Mouse (Mus musculus) left cerebral cortex, adult 11 months (tissue): Measurements from ENCODE around the gene P2ry12.
A peak's percentile ranks its signal among the peaks of the same experiment; 100 is the strongest.

Experiments used
- DNase-seq: peaks from one replicate; pipeline ENCODE4 v3.0.0; 2022; ENCODE audit warnings: low spot score

P2ry12 gene

GRCm38 (mm10) chr3:59262704-59263103 lies at the start of gene P2ry12:
Gene P2ry12 (minus strand): TSS chr3:59262871.
- DNase-seq, result no peak

- no peak for DNase-seq
Observed at GRCm38 (mm10) chr3:59305518-59305917, 42.8 kb upstream of the P2ry12 start.

- DNase-seq, result no peak
Observed at GRCm38 (mm10) chr3:59304944-59305343, 42.3 kb upstream of the P2ry12 start.

- no peak for DNase-seq
Observed at GRCm38 (mm10) chr3:59297653-59298052, 35.0 kb upstream of the P2ry12 start.

- no peak for DNase-seq
Observed at GRCm38 (mm10) chr3:59296563-59297130, 34.0 kb upstream of the P2ry12 start.

GRCm38 (mm10) chr3:59295699-59296562 lies 33.3 kb upstream of the P2ry12 start:
- DNase-seq, result no peak

GRCm38 (mm10) chr3:59293437-59294199 lies 30.9 kb upstream of the P2ry12 start:
- no peak for DNase-seq

- no peak for DNase-seq
Observed at GRCm38 (mm10) chr3:59290551-59290950, 27.9 kb upstream of the P2ry12 start.

- no peak for DNase-seq
Observed at GRCm38 (mm10) chr3:59278620-59279019, 15.9 kb upstream of the P2ry12 start.

- no peak for DNase-seq
Observed at GRCm38 (mm10) chr3:59278254-59278533, 15.5 kb upstream of the P2ry12 start.

- DNase-seq, result no peak
Observed at GRCm38 (mm10) chr3:59277502-59278253, 15.0 kb upstream of the P2ry12 start.

- no peak for DNase-seq
Observed at GRCm38 (mm10) chr3:59270811-59271210, 8.1 kb upstream of the P2ry12 start.

GRCm38 (mm10) chr3:59263988-59264387 lies 1.3 kb upstream of the P2ry12 start:
- no peak for DNase-seq

- no peak for DNase-seq
Observed at GRCm38 (mm10) chr3:59263417-59263816, 746 bp upstream of the P2ry12 start.

GRCm38 (mm10) chr3:59261709-59262472 lies 780 bp downstream of the P2ry12 start:
- no peak for DNase-seq

- DNase-seq, result no peak
Observed at GRCm38 (mm10) chr3:59260745-59261144, 1.9 kb downstream of the P2ry12 start.

- no peak for DNase-seq
Observed at GRCm38 (mm10) chr3:59257740-59258664, 4.7 kb downstream of the P2ry12 start.

GRCm38 (mm10) chr3:59250454-59250853 lies 12.2 kb downstream of the P2ry12 start:
- DNase-seq, result no peak

GRCm38 (mm10) chr3:59248031-59248430 lies 14.6 kb downstream of the P2ry12 start:
- DNase-seq, result no peak

- DNase-seq, result peak; percentile 58
Observed at GRCm38 (mm10) chr3:59243384-59243783, 19.3 kb downstream of the P2ry12 start.
